Mouse (Mus musculus): ENCODE data around the gene Mgll. TPM values are rescaled to one million over a fixed set of nuclear protein-coding genes. Genes with fewer than 3 reads are reported as not detected.

The Mgll gene
- polyA plus RNA-seq, 1 experiment from 2014 or later: 29.9 TPM

GRCm38 (mm10) chr6:88759793-88760453 lies 35.7 kb downstream of the Mgll start:
- Histone ChIP-seq H3K9ac (ENCODE audit: low read depth, low read length) (no peak overlapping the region), H3K9me3 (ENCODE audit: control insufficient read depth, low read length) (no peaks in the 10 kb centered on the region), H3K27ac (ENCODE audit: low read depth, low read length) (no peak overlapping the region; the same call in 1 of the 2 replicates), H3K36me3 (ENCODE audit: control insufficient read depth, insufficient read depth, low read length) (no peaks in the 10 kb centered on the region), H3K4me1 (ENCODE audit: control insufficient read depth, insufficient read depth, low read length) (peaks cover 20% of the 10 kb centered on the region; the same call in 1 of the 2 replicates), H3K27me3 (ENCODE audit: control insufficient read depth, insufficient read depth, low read length) (no peaks in the 10 kb centered on the region), H3K4me2 (replicated peaks; ENCODE audit: low read depth, low read length) (no peak overlapping the region), H3K4me3 (ENCODE audit: low read length) (no peak overlapping the region)
- ATAC-seq (ENCODE audit: low FRiP score, low TSS enrichment): peak; percentile 12; the same call in 1 of the 2 replicates
- 59% methylated on average over 17 of the region's 17 CpGs for WGBS

- Histone ChIP-seq H3K27ac (ENCODE audit: low read depth, low read length) (no peak overlapping the region), H3K9me3 (ENCODE audit: control insufficient read depth, low read length) (no peaks in the 10 kb centered on the region), H3K4me2 (replicated peaks; ENCODE audit: low read depth, low read length) (no peak overlapping the region), H3K4me3 (ENCODE audit: low read length) (no peak overlapping the region), H3K4me1 (ENCODE audit: control insufficient read depth, insufficient read depth, low read length) (peaks cover 20% of the 10 kb centered on the region; the same call in 1 of the 2 replicates), H3K36me3 (ENCODE audit: control insufficient read depth, insufficient read depth, low read length) (no peaks in the 10 kb centered on the region), H3K27me3 (ENCODE audit: control insufficient read depth, insufficient read depth, low read length) (no peaks in the 10 kb centered on the region), H3K9ac (ENCODE audit: low read depth, low read length) (no peak overlapping the region)
- 72% methylated on average over 17 of the region's 17 CpGs for WGBS
- ATAC-seq (ENCODE audit: low FRiP score, low TSS enrichment): no peak
Observed at GRCm38 (mm10) chr6:88760935-88761635, 36.9 kb downstream of the Mgll start.

- H3K27ac ChIP-seq (ENCODE audit: low read depth, low read length): no peak overlapping the region
- no peak overlapping the region for H3K4me3 ChIP-seq (ENCODE audit: low read length)
- no peaks in the 10 kb centered on the region for H3K27me3 ChIP-seq (ENCODE audit: control insufficient read depth, insufficient read depth, low read length)
- H3K4me2 ChIP-seq (replicated peaks; ENCODE audit: low read depth, low read length): no peak overlapping the region
- H3K9ac ChIP-seq (ENCODE audit: low read depth, low read length): no peak overlapping the region
- no peaks in the 10 kb centered on the region for H3K36me3 ChIP-seq (ENCODE audit: control insufficient read depth, insufficient read depth, low read length)
- no peak for ATAC-seq (ENCODE audit: low FRiP score, low TSS enrichment)
- WGBS: 71% methylated on average over 17 of the region's 17 CpGs
- peaks cover 22% of the 10 kb centered on the region; the same call in 1 of the 2 replicates for H3K4me1 ChIP-seq (ENCODE audit: control insufficient read depth, insufficient read depth, low read length)
- H3K9me3 ChIP-seq (ENCODE audit: control insufficient read depth, low read length): no peaks in the 10 kb centered on the region
Observed at GRCm38 (mm10) chr6:88761684-88762439, 37.6 kb downstream of the Mgll start.

GRCm38 (mm10) chr6:88762440-88763196 lies 38.4 kb downstream of the Mgll start:
- Histone ChIP-seq H3K4me1 (ENCODE audit: control insufficient read depth, insufficient read depth, low read length) (peaks cover 23% of the 10 kb centered on the region; the same call in 1 of the 2 replicates), H3K9me3 (ENCODE audit: control insufficient read depth, low read length) (no peaks in the 10 kb centered on the region), H3K9ac (ENCODE audit: low read depth, low read length) (no peak overlapping the region), H3K36me3 (ENCODE audit: control insufficient read depth, insufficient read depth, low read length) (no peaks in the 10 kb centered on the region), H3K4me3 (ENCODE audit: low read length) (no peak overlapping the region), H3K4me2 (replicated peaks; ENCODE audit: low read depth, low read length) (no peak overlapping the region), H3K27me3 (ENCODE audit: control insufficient read depth, insufficient read depth, low read length) (no peaks in the 10 kb centered on the region), H3K27ac (ENCODE audit: low read depth, low read length) (no peak overlapping the region)
- 78% methylated on average over 13 of the region's 13 CpGs for WGBS
- no peak for ATAC-seq (ENCODE audit: low FRiP score, low TSS enrichment)

GRCm38 (mm10) chr6:88763518-88764077 lies 39.4 kb downstream of the Mgll start:
- Histone ChIP-seq H3K4me2 (replicated peaks; ENCODE audit: low read depth, low read length) (no peak overlapping the region), H3K9me3 (ENCODE audit: control insufficient read depth, low read length) (no peaks in the 10 kb centered on the region), H3K36me3 (ENCODE audit: control insufficient read depth, insufficient read depth, low read length) (no peaks in the 10 kb centered on the region), H3K9ac (ENCODE audit: low read depth, low read length) (no peak overlapping the region), H3K27me3 (ENCODE audit: control insufficient read depth, insufficient read depth, low read length) (no peaks in the 10 kb centered on the region), H3K4me1 (ENCODE audit: control insufficient read depth, insufficient read depth, low read length) (peaks cover 15% of the 10 kb centered on the region; the same call in 1 of the 2 replicates), H3K4me3 (ENCODE audit: low read length) (no peak overlapping the region), H3K27ac (ENCODE audit: low read depth, low read length) (no peak overlapping the region)
- 94% methylated on average over 3 of the region's 3 CpGs for WGBS
- ATAC-seq (ENCODE audit: low FRiP score, low TSS enrichment): no peak

GRCm38 (mm10) chr6:88764281-88764680 lies 40.1 kb downstream of the Mgll start:
- Histone ChIP-seq H3K36me3 (ENCODE audit: control insufficient read depth, insufficient read depth, low read length) (no peaks in the 10 kb centered on the region), H3K9ac (ENCODE audit: low read depth, low read length) (no peak overlapping the region), H3K27me3 (ENCODE audit: control insufficient read depth, insufficient read depth, low read length) (no peaks in the 10 kb centered on the region), H3K4me3 (ENCODE audit: low read length) (no peak overlapping the region), H3K4me2 (replicated peaks; ENCODE audit: low read depth, low read length) (no peak overlapping the region), H3K4me1 (ENCODE audit: control insufficient read depth, insufficient read depth, low read length) (peaks cover 12% of the 10 kb centered on the region; the same call in 1 of the 2 replicates), H3K27ac (ENCODE audit: low read depth, low read length) (no peak overlapping the region), H3K9me3 (ENCODE audit: control insufficient read depth, low read length) (no peaks in the 10 kb centered on the region)
- ATAC-seq (ENCODE audit: low FRiP score, low TSS enrichment): no peak
- 77% methylated on average over 4 of the region's 4 CpGs for WGBS

- ATAC-seq (ENCODE audit: low FRiP score, low TSS enrichment): no peak
- WGBS: 58% methylated on average over 4 of the region's 4 CpGs
Observed at GRCm38 (mm10) chr6:88767740-88768139, 43.5 kb downstream of the Mgll start.

GRCm38 (mm10) chr6:88769723-88770122 lies 45.5 kb downstream of the Mgll start:
- 85% methylated on average over 6 of the region's 6 CpGs for WGBS
- Histone ChIP-seq H3K4me1 (ENCODE audit: control insufficient read depth, insufficient read depth, low read length) (peaks cover 11% of the 10 kb centered on the region; the same call in 1 of the 2 replicates), H3K4me2 (replicated peaks; ENCODE audit: low read depth, low read length) (no peak overlapping the region), H3K4me3 (ENCODE audit: low read length) (no peak overlapping the region), H3K9me3 (ENCODE audit: control insufficient read depth, low read length) (no peaks in the 10 kb centered on the region), H3K27me3 (ENCODE audit: control insufficient read depth, insufficient read depth, low read length) (no peaks in the 10 kb centered on the region), H3K36me3 (ENCODE audit: control insufficient read depth, insufficient read depth, low read length) (no peaks in the 10 kb centered on the region), H3K9ac (ENCODE audit: low read depth, low read length) (no peak overlapping the region), H3K27ac (ENCODE audit: low read depth, low read length) (no peak overlapping the region)
- ATAC-seq (ENCODE audit: low FRiP score, low TSS enrichment): no peak

More at GRCm38 (mm10) chr6:88767740-88768139, 43.5 kb downstream of the Mgll start:
- no peaks in the 10 kb centered on the region for H3K9me3 ChIP-seq (ENCODE audit: control insufficient read depth, low read length)
- H3K27ac ChIP-seq (ENCODE audit: low read depth, low read length): no peak overlapping the region
- H3K27me3 ChIP-seq (ENCODE audit: control insufficient read depth, insufficient read depth, low read length): no peaks in the 10 kb centered on the region
- no peak overlapping the region for H3K4me3 ChIP-seq (ENCODE audit: low read length)
- no peaks in the 10 kb centered on the region for H3K36me3 ChIP-seq (ENCODE audit: control insufficient read depth, insufficient read depth, low read length)
- H3K9ac ChIP-seq (ENCODE audit: low read depth, low read length): no peak overlapping the region
- H3K4me1 ChIP-seq (ENCODE audit: control insufficient read depth, insufficient read depth, low read length): 0 out of 2 replicates have a peak, but pooled peaks cover 3% of the 10 kb centered on the region
- no peak overlapping the region for H3K4me2 ChIP-seq (replicated peaks; ENCODE audit: low read depth, low read length)
